In genomic region chr4:76616614-76617013, GRCm38 (mm10) we compare ENCODE assay signal across 13 mouse cellular contexts.
"Had no signal": no experiment of that assay in that cellular context is flagged by ENCODE, and none has a peak within 500 bp of the region (broad histone marks: within the 10 kb centered on the region; RNA-seq: fewer than 3 reads in every experiment).

No protein-coding gene starts in this region.

- ATAC-seq: midbrain, embryonic 16.5 days had no signal

- DNase-seq: lung, adult 18-20 months; lung, embryonic 14.5 days; lung, postnatal 10 days; lung, postnatal 4 days; midbrain, embryonic 14.5 days; retina, postnatal 1 day; right cerebral cortex, postnatal 14 days; right cerebral cortex, postnatal 4 days; spleen, adult 18-20 months; thymus, adult 18-20 months; thymus, postnatal 14 days; thymus, postnatal 36 days had no signal
